Mouse (Mus musculus) testis, postnatal 10 days (tissue): Measurements from ENCODE around the gene Pick1.

ENCODE experiments used
- DNase-seq: peaks from one replicate; pipeline ENCODE4 v3.0.0; 2021; ENCODE audit warnings: low spot score

Gene Pick1

DNA sequence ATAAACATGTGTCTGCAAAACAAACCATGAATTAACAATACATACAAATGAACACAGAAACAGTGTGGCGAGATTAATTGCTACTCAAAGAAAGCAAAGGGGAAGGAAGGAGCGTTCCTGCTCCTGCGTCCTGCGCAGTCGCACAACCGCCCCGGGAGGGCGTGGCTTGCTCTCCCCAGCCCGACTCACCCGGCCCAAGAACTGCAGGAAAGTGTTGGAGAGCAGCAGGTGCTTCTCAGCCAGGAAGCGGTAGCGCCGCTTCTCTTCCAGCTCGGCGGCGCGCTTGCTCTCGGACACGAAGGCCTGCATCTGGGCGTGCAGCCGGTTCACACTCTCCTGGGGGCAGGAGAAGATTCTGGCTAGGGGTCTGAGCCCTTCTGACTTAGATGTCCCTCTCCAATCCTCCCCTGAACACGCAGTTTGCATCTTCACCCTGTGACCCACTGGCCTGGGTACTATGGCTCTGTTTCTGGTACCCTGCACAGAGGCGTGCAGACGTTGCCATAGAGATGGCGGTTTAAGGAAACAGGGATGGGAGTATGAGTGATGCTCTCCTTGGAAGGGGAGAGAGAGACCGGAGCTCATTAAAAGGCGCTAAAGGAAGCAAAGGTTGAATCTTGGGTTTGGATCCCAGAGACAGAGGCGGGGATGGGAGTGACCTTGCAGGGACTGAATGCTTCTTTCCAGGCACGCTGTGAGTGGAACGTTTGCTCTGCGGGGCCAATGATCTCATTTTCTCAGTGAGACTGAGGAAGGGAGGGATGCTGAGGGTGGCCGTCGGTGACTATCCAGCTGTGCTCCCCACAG, 41.5 kb downstream of the Pick1 start:
- peak; percentile 82 for DNase-seq

DNA sequence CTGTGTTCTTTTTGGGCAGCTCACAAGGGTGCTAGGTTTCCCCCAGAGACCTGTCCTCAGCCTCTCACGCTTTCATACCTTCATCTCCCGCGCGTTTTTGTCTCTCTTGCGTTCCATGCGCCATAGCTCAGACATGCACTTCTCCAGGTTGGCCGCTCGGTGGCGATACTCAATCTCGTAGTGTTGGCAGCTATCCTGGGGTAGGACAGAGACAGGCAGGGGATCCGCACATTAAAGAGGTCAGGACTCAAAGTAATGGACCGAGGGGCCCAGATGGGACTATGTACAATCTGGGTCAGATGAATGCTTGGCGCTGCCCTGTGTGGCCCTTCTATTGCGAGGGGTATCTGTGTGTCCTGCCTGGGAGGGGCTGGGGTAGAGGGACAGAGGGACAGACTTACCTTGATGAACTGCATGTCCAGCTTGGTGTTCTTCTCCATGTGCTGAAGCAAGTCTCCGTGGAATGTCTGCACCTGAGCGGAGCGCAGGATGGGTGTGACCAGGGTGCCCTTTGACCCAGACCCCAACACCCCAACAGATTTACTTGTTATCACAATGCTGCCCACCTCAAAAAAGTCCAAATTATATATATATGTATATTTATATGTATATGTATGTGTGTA, 42.3 kb downstream of the Pick1 start:
- DNase-seq: peak; percentile 74

DNA sequence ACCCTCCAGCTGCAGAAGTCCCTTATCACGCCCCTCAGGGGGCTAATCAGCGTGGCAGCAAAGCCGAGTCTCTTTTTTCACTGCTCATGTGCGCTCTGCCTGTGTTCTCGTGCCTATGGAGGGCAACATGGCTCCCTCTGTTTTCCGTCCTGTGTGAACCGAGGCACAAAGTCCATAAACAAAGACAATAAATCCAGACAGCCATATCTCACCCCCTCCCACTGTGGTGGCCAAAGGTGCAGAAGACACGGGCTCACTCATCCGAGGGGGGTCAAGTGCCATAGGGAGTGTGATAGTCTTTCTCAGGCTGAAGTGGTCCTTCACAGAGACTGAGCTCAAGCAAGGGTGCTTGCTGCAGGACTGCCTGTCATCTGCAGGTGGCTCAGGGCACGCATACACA, 44.0 kb downstream of the Pick1 start:
- DNase-seq: no peak

DNA sequence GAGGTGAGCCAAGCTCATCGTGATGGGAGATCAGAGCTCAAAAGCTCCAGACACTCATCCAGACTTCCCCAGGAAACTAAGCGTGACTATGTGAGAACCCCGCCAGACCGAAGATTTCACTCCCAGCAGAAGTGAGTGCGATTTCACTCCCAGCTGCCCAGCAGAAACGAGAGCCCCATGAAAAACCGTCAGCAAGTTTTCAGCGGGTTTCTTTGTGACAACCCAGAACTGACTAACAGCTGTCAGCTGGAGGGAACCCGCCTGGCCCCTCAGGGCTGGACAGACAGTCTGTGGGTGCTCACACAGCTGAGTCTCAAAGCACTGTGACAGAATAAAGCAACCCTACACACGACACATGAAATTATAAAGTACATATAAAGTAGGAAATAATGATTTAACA, 48.8 kb downstream of the Pick1 start:
- DNase-seq: no peak

DNA sequence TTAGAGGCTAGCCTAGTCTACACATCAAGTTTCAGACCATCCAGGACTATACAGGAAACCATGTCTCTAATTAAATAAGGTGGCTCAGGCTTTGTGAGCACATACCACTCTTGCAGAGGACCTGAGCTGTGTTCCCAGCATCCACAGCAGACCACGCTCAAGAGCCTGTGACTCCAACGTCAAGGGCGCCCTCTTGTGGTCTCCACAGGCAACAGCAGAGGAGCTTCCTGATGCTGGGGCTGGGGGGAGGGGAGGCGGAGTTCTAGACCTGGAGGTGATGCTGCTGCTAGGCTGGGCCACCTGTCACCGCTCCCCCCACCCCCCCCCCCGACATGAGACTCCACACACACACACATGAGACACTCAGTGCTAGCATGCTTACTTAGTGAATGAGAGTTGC, 51.2 kb downstream of the Pick1 start:
- peak; percentile 70 for DNase-seq

DNA sequence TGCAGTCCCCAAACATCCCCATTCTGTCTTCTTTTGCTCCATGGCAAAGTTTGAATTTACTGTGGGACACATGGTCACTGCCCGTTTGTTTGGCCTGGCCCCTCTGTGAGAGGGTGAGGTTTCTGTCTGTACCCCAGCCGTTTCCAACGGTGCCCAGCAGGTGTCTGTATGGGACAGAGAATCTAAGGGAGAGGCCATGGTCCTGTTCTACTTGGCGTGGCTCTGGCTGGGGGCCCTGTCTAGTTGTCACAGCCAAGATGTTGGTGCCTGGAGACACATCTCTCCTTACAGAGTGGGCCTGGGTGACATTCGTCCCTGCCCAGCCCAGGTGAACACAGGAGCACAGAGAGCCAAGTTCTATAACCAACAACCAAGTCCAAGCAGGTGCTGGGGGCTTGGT, 51.9 kb downstream of the Pick1 start:
- DNase-seq: no peak

DNA sequence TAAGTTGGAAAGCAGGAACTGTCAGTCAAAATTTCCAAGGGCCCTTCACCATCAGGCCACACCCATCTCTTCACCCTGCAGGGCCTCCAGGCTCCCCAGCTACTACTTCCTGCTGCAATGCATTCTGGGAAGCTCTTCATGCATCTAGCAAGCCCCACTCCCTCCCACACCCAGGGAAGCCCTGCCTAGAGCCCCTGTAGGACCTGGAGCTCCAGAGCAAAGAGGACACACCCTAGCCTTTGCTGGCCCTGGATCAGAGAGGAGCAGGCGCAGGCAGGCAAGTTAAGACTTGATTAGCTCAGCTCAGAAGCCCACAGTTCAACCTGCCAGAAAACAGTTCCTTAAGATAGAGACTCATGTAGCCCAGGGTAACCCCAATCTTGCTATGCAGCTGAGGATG, 52.4 kb downstream of the Pick1 start:
- DNase-seq: no peak

DNA sequence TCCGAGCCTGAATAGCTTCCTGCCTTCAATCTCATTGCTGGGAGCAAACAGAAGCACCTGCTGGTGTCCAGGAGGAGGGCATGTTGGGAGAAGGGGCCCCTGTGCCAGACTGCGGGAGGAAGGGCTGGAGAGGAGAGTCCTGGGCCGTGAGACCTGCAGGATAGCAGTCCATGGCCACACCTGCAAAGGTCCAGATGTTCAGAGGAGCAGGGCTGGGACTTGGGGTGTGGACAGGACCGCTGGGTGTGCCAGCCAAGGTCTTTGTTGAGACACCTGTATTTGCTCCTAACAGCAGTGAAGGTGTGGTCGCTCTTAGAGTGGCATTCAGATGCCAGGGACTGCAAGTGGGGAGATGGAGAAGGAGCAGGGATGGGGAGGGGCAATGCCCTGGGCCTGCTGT, 53.5 kb downstream of the Pick1 start:
- no peak for DNase-seq

DNA sequence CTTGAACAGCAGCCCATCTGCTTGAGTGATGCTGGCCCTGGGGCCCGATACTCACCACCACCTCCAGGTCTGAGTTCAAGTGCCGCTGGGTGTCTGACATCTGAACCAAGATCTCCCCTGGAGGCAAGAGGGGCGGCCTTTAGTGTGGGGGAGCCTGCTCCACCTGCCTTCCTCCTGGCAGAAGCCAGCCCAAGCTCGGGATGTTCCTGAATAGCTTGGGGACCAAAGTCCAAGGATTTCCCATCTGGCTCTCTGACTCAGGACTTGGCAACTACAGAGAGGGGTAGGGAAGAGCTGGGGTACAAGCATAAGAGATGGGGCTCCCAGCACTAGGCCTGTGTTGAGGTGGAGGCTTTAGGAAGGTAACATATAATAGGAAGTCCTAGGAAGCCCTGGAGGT, 54.4 kb downstream of the Pick1 start:
- DNase-seq: no peak

DNA sequence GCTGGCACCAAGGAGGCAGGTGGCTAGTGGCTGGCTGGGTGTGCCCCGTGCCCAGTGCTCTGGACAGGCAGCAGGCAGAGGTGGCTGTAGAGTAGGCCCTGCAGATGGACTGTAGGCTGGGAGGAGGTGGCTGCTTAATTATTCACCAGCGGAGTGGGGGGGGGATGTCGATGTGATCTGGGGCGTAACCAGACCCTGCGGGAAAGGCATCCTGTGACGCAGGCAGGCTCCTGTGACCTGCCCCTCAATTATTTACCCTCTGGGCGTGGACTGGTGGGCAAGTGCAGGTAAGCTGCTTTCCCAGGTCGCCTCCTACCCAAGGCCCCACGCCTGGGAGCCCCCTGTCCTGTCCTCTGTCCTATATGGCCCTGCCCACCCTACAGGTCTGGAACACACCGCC, 56.4 kb downstream of the Pick1 start, which contains the start of gene Baiap2l2:
Gene Baiap2l2, minus strand, starts transcription at position 139 of the 400 bp plus-strand sequence.
- no peak for DNase-seq

DNA sequence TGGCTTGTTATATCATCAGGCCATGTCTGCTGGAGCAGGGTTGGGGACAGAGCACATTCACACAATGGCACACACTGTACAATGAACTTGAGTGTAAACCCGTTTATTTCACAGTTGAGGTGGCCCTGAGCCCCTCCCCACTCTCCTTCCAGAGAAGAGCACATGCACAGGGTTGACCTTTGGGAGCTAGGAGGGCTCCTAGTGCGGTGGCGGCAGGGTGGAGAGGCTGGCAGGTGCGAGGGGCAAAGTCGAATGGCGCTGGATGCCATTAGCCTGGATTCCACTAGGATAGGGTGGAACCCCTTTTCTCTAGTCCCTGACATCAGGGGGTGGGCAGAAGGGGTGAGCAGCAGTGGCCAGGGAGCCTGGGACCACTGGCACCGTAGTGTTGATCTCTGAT, 57.2 kb downstream of the Pick1 start:
- no peak for DNase-seq

DNA sequence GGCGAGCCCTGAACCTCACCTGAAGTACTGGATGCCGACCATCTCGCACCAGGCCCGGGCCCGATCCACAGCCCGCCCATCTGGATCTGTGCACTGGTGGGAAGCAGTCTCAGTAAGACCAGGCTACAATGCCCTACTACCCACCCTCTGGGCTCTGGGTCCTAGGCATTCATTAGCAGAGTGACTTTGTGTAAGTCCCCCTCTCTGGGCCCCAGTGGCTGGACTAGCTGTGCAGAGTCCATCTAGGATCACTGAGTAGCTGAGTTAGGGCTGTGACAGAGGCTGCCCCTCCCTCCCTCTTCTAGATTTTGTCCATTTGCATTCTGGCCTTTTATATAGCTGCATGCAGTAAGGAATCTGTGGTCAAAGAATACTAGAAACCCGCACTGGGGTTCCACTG, 58.1 kb downstream of the Pick1 start:
- DNase-seq: no peak

DNA sequence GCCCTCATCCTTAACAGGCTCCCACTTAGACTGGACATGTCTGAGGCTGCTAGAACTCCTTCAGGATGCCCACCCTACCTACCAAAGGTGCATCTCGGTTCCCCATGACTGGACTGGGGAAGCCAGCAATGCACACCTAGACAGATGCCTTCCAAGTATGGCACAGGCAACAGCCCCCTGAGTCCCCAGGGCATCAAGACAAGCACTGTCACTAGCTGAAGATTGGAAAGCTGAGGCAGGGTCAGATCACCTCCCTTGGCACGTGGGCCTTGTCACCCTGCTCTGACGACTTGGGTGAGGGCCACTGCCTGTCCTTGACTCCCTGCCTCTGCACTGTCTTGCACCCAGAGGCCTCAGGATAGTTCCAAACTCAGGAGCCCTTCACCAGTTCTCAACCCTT, 59.4 kb downstream of the Pick1 start:
- DNase-seq: no peak

DNA sequence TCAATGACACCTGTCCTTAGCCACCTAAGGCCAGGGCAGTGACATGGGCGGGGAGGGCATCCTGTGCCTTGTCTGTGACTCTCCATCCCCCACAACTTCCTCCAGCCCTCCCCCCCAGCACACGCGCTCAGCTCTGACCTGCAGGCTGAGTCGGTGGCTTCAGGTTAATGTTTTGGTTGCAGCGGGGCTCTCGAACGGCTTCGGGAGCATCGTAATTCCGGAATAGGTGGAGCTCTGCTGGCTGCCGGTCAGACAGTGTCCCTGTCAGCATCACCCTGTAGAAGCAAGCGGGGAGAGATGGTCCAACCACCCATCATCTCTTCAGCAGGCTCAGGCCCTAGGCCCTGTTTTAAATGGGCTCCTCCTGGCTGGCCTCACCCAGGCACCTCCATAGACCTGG, 60.5 kb downstream of the Pick1 start:
- no peak for DNase-seq

DNA sequence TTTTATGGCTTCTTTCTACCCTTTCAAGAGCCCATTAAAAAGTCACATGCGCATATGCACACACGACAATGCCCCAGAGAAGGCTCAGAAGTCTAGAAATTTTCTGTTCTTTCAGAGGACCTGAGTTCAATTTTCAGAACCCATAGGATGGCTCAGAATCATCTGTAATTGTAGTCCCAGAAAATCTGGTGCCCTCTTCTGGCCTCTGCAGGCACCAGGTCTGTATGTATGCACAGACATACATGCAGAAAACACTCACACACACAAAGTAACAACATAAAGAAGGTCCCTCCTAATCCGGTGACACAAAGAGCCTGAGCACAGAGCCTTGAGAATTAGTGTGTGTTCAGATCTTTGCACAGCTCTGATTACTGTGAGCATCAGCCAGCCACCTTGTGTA, 61.4 kb downstream of the Pick1 start:
- DNase-seq: no peak

DNA sequence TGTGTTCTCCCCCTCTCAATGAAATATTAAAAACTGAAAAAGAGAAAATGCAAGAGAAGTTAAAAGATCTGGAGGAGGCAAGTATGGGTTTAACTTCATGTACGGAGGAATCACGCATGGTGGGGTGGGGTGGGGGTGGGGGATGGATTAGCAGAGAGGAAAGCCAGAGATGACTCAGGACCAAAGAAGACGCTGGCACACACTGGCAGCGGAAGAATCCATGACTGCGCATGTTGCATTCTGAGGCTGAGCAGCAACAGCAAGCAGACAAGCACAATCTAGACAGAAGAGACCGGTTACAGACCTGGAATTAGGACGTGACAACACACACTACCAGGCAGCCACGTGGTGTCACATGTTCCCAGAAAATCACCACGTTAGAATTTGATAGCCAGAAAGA, 63.8 kb downstream of the Pick1 start:
- no peak for DNase-seq

DNA sequence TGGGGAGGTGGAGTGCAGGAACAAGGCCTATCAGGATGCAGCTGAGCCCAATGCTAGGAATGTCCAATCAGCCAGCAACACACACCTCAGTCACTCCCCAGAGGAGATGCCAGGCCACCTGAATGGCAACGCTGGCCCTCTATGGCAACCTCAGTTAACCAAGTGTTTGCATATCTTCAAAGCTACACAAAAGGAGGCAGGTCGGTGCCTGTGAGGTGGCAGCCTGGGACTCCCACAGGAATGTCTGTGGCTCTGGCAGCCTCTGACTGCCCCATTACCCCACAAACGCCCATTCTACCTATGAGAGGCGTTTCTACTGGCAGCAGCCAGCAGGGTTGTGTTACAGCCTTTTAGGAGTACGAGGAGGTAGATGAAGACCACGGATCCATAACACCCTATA, 69.6 kb downstream of the Pick1 start:
- no peak for DNase-seq
